Mouse (Mus musculus) left cerebral cortex, adult 11 months (tissue): ENCODE results near the gene Ankrd6.

Experiments used
- DNase-seq: peaks from one replicate; pipeline ENCODE4 v3.0.0; 2022; ENCODE audit warnings: low spot score

The Ankrd6 gene

DNA sequence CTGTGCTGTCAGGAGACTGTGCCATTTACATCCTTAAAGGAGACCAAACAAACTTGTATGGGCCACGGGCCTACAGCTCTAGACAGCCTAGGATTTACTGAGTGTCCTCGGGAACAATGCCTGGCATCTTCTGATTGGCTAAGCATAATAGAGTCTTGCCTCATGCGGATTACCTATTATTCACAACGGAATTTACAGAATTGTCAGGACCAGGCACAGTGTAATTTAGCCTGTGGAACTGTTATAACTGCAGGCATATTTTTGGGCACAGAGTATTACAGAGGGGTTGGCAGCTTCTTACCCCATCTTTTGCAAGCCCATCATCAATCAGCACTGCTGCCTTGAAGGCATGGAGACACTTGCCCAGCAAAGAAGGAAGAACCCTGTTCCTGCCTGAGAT lies 51.6 kb downstream of the Ankrd6 start:
- DNase-seq: no peak

- no peak for DNase-seq
These were observed 59.3 kb downstream of the Ankrd6 start for GRCm38 (mm10) chr4:32891341-32891740.

DNA sequence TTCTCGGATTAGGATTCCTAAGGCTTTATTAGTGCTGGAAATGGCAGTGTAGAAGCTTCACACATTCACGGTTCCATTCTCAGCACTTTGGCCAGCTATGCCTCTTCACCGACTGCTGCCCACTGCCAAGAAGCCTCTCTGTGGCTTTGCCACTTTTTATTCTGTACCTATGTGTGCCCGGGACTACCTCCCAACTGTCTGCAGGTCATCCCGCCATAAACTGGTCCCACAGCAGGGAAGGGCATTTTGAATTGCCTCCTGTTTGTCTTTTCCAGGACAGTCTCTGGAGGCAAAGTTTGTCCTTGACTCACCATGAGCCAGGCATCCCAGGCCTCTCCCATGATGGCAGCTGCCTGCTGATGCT lies 59.9 kb downstream of the Ankrd6 start:
- DNase-seq: no peak

DNA sequence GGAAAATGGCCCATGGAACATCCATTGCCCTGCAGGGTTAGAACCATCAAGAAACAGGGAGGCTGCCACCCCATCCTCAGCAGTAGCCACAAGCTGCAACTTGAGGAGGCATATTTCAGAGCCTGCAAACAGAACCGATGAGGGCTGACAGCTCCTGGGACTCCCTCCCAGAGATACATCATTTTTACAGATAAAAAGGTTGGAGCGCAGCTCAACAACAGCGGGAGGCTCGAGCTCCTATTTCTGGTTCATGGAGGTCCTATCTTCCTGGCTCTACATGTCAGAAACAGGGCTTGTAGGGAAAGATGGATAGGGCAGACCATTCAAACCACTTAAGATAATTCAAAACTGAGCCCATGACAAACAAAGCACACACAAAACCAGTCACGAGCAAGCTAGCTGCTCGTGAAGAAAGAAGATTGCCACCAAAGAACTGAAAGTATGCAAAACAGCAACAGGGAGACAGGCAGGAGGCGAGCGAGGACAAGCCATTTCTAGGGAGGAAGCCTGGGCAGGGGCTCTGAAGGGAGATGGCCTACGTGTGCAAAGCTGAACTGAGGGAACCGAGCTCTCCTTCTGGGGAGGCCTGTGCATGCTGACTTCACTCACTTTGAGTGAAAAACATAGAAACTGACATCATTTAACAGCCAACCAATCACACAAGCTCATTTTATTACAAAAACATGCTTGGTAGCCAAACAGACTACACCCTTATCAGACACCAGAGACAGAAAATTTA lies 60.5 kb downstream of the Ankrd6 start:
- DNase-seq: no peak

DNA sequence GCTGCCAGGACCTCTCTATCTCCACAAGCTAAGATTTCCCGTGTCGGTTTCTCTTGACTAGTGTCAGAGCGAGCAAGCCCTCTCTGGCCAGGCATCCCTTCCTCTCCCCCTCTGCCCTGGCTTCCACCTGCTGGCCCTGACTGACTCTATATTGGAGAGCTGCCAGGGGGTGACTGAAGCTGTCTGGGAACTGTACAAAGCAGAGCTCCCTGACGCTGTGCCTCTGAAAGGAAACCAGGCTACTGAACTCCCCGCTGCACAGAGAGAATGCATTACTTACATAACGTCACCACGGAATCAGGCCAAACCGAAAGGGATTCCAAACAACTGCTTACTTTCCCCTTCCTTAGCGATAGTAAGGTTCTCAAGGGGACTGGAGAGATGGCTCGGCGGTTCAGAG lies 61.4 kb downstream of the Ankrd6 start:
- DNase-seq: peak; percentile 36

GRCm38 (mm10) chr4:32886479-32886878 lies 64.2 kb downstream of the Ankrd6 start:
- no peak for DNase-seq

DNA sequence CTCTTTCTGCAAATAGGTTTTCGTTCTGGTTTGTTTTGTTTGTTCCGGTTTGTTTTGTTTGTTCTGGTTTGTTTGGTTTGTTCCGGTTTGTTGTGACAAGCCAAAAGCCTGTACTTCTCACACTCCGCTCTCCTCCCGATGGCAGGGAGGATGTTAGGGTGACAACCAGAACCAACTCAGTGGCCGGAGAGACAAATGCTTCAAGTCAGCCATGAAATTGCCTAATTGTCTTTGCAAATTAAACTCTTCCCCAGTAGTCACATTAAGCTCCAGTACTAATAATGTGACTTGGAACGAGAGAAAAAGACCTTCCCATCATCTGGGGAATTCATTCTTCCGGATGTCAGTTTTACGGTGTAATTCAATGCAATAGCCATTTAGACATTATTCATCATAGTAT lies 66.0 kb downstream of the Ankrd6 start:
- DNase-seq: no peak

DNA sequence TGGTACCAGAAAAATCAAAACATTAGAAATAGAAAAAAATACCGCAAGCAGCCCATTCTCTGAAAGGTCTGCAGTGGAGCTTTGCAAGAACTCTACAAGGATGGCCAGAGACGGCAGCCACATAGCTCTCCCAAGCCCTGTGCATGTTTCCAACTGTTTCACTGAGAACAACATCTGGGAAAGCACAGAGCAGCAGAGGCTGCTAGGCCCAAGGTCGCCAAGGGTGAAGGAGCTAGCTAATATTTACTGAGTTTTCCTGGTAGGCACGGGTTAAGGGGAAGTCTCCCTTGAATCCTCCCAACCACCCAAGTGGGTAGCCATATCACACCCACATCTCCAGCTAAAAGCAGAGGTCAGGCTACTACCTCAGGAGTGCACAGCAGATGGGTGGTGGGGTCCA lies 69.6 kb downstream of the Ankrd6 start:
- no peak for DNase-seq

DNA sequence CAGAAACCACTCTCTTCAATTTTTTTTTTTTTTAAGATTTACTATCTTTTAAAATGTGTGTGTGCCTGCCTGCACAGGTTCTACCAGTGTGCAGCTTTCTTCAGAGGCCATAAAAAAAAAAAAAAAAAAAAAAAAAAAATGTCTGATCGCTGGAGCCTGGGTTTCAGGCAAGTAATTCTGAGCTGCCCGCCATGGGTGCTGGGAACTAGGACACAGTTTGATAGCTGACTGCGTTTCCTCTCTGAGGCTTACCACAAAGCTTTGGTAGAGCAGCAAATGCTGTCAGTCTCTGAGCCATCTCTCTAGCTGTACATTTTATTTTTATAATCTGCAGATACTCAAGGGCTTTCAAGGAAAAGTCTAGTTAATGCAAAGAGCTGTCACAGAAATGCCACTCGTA lies 76.0 kb downstream of the Ankrd6 start:
- DNase-seq: no peak

DNA sequence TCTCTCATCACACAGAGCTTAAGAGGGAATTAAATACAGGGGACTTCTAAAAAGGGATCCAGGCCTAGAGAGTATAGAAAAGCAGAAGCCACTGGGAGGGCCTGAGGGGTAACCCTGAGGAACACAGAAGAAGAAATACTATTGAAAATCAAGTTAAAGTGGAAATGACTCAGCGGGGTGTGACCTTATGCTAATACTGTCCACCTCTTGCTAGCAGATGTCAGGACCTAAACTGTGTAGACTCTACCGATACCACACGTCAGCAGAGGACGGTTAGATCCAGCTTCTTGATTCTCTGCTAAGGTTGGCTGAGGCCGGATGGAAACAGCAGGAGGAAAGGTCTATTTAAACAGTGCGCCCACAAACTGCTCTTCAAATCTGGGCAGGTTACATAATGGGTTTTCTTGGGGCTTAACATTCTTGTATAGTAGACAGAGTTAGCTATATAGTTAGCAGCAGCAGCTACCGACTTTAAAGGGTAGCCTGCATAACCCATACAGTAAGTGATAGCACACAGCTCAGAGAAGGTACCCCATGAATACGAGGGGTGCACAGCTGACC lies 78.4 kb downstream of the Ankrd6 start:
- DNase-seq: no peak

GRCm38 (mm10) chr4:32869370-32869769 lies 81.3 kb downstream of the Ankrd6 start:
- DNase-seq: no peak

DNA sequence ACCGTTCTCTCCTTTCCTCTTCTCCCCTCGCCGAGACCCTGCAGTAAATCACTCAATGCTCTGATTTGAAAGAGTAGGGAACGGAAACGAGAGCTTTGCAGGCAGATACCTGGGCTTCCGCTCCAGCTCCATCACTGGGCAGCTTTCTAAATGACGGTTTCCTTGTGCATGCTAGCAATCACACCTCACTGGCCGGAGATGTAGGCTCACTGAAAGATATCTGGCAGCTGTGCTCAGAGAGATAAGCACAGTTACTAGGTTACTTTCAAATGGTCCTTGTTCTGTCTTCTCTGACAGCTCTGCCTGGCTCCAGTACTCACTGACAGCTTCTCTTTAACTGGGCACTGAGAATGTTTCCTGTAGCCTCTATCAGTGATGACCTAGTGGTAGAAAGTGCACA lies 81.8 kb downstream of the Ankrd6 start:
- no peak for DNase-seq

DNA sequence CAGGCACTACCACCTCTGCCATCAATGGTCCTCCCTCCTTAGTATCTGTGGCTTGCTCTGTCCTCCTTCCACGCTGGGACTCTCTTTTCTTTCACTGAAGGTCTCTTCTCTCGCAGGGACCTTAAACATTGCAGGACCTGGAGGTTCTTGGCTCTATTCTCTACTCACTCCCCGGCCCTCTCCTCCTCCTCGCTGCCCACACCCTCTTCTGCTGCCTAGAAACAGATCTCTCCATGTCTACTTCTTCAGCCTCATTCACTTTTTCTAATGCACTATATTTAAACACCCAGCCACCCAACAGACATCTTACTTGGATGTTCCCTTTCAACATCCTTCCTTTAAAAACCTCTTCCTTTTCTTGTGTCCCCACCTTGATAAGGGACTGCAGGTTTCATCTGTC lies 82.2 kb downstream of the Ankrd6 start:
- DNase-seq: no peak

DNA sequence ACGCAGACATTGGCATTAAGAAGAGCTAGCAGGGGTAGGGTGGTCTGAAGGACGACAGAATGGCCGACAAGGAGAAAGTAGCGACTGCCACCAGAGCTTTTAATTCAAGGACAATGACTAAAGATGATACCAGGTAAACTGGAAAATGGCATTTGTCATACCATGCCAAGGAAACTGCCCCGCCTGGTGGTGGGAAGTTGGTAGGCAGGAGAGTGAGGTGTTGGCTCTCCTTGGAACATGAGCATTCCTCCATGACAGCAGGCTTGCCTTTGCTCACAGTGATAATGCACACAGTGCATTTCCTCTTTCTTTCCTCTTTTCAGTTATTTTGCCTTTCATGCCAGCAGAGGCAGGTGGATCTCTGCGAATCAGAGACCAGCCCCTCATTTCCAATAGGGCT lies 83.2 kb downstream of the Ankrd6 start:
- no peak for DNase-seq

DNA sequence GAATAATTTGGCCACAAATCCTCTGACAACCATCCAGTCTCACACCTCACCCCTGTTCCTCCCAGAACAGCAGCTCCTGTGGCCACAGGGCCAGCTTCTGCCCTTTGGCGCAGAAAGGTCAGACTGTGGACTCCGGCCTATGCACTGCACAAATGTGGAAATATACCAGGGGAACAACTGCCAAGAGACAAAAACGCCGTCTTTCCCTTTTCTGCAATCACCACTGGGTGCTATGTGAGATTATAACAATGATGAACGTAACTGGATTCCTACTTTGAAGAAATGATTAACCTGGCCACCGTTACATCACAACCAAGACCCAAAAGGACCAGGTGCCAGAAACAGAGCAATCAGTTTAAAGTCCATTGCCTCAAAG lies 85.8 kb downstream of the Ankrd6 start:
- no peak for DNase-seq

GRCm38 (mm10) chr4:32864131-32864866 lies 86.3 kb downstream of the Ankrd6 start:
- no peak for DNase-seq

DNA sequence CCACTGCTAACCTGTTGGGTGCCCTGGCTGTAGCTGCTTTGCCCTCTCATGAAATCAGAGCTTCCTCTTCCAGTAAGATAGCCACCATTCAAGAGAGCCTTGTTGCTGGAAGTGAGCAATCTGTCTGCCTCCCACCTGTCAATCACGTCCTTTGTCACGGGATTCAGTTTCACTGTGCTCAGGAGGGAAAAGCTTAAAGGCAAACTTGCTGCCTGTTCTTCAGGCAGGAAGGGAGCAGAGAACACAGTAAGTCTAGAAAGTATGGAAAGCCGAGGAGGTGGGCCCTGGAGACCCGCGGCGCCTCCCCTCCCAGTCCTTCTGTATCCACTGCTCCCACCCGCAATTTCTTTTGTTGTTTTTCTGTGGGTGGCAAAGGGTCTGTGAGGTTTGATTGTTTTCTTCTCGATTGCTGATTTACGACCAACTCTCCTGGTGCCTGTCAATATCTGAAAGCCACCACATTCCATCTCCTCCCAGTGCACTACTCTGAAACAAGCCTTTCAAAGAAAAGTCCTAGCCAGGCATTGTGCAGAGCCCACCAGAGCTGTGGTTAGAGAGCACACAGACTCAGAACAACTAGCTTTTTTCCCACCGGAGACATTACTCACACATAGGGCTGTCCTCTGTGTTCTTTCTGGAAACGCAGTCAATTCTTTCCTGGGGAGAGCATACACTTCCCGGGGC lies 87.1 kb downstream of the Ankrd6 start:
- no peak for DNase-seq

- no peak for DNase-seq
These were observed 87.7 kb downstream of the Ankrd6 start for GRCm38 (mm10) chr4:32862751-32863446.

DNA sequence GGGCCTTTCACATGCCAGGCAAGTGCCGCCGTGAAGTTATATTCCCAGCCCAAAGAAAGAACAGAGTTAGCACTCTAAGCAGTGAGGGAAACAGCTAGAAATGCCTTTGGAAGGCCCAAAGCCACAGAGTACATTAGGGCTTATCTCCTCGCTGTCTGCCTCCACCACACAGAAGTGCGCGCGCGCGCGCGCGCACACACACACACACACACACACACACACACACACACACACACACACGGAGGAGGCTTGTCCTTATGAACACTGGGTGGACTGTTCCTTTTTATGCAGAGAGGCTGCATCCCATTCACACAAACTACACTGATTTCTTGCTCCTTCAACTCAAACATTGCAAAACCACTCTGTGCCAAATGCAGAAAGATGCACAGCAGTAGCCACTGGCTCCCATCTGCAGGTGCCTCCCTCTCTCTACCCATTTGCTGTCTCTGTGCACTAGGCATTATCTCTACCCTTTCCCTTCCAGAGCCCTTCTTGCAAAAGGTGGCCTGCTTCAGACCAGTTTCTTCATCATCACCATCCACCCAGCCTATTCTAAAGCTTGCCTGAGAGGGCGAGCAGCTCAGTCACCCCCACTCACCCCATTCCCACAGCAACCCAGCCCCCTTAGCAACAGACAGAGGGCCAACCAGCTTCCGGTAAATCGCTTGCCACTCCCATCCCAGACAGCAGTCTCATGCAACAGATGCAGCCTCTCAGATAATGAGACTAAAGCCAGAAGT lies 88.5 kb downstream of the Ankrd6 start:
- peak; percentile 47 for DNase-seq

- DNase-seq: no peak
These were observed 90.3 kb downstream of the Ankrd6 start for GRCm38 (mm10) chr4:32860184-32860965.

DNA sequence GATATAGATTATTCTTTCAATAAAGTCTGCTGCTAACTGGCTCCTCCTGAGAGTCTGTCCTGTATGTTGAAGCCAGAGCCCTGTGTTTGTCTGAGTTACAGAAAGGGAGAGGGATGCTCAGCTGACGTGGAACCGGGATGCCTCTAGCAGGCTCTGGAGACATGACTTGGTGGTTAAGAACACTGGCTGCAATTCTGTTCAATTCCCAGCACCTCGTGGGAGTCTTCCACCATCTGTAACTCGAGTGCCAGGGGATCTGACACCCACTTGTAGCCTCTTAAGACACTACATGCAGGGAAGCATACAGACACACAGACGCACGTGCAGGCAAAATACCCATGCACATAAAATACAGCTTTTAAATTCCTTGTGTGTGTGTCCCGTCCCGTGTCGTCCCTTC lies 95.1 kb downstream of the Ankrd6 start:
- DNase-seq: no peak
